Mouse (Mus musculus): Measurements from ENCODE around the gene Wnt7b. TPM values are rescaled to one million over a fixed set of nuclear protein-coding genes. Genes with fewer than 3 reads are reported as not detected.

Gene Wnt7b
- polyA plus RNA-seq, 1 experiment from 2014 or later = 31.2 TPM

- WGBS = 53% methylated on average over 1 of the region's 1 CpGs
- Histone ChIP-seq H3K4me2 (no peak overlapping the region), H3K4me1 (replicated peaks) (no peaks in the 10 kb centered on the region; the same call in 1 of the 2 replicates), H3K9me3 (no peaks in the 10 kb centered on the region), H3K27ac (no peak overlapping the region), H3K4me3 (replicated peaks) (no peak overlapping the region), H3K27me3 (no peaks in the 10 kb centered on the region), H3K36me3 (no peaks in the 10 kb centered on the region), H3K9ac (replicated peaks) (no peak overlapping the region)
- no peak for ATAC-seq (ENCODE audit: insufficient number of reproducible peaks, insufficient read depth, low FRiP score, low TSS enrichment, low read depth)
Measured at GRCm38 (mm10) chr15:85506680-85507079, 75.6 kb downstream of the Wnt7b start.

DNA sequence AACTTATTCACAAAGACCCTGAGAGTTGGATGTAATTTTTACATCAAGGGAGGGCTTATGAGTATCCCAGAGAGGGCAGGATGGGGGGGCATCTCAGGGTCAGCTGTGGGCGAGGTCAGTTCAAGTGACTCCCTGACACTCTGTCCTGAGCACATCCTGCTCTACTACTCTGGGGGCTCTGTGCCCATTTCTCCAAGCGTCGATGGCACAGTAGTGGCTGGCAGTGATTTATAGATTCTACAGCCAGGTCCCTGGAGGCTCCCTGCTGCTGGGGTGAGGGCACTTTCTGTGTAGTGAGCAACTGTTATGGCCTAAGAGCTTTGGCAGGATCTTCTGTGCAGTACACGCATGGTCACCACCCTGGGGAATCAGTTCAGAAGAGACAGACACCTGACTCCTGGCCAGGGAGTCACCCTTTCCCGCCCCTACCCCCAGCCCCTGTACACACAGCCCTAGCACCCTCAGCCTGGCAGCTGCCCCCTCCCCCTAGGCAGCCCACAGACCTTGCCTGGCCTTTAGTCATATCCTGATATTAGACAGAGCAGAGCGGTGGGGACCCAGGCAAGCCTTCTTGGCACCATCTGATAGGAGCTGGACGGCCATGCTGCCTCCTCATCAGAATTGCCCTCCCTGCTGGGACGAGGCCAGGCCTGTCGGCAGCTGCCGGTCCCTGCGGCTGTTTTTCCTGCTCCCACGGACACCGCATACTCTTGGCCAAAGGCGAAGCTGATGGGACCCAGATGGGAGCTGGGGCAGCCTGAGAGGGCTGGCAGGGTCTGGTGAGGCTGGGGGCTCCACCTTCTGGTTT lies 77.0 kb downstream of the Wnt7b start:
- ATAC-seq (ENCODE audit: insufficient number of reproducible peaks, insufficient read depth, low FRiP score, low TSS enrichment, low read depth) = no peak
- Histone ChIP-seq H3K27ac (no peak overlapping the region), H3K27me3 (no peaks in the 10 kb centered on the region), H3K4me2 (no peak overlapping the region), H3K4me1 (replicated peaks) (no peaks in the 10 kb centered on the region; the same call in 1 of the 2 replicates), H3K4me3 (replicated peaks) (no peak overlapping the region), H3K36me3 (no peaks in the 10 kb centered on the region), H3K9me3 (no peaks in the 10 kb centered on the region), H3K9ac (replicated peaks) (no peak overlapping the region)
- 47% methylated on average over 14 of the region's 14 CpGs for WGBS

DNA sequence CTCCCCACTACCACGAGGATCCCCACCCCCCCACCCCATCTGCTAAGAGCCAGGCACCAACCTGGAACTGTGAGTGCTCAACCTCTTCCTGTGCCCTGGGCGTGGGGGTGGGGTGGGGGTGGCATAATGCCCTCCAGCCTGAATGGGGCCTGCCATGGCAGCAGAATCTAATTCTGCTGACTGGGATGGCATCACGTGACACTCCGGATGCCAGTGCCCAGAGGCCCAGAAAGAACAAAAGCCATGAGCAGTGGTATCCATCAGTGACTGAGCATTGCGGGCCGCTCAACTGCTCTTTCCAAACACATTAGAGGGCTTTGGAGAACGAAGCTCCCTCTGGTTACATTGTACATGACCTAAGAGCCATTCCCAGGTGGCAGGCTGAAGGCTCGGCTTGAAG lies 79.1 kb downstream of the Wnt7b start, which contains the start of gene 7530416G11Rik:
7530416G11Rik (minus strand) TSS at position 101 of the 400 bp plus-strand sequence.
- H3K27me3 ChIP-seq = 0 out of 2 replicates have a peak, but pooled peaks cover 2% of the 10 kb centered on the region
- no peaks in the 10 kb centered on the region for H3K36me3 ChIP-seq
- 81% methylated on average over 8 of the region's 8 CpGs for WGBS
- H3K4me3 ChIP-seq (replicated peaks) = no peak within 1 kb of the TSS
- no peak for ATAC-seq (ENCODE audit: insufficient number of reproducible peaks, insufficient read depth, low FRiP score, low TSS enrichment, low read depth)
- peaks cover 2% of the 10 kb centered on the region; the same call in 1 of the 2 replicates for H3K4me1 ChIP-seq (replicated peaks)
- H3K9ac ChIP-seq (replicated peaks) = no peak within 1 kb of the TSS
- H3K27ac ChIP-seq = no peak within 1 kb of the TSS
- no peak within 1 kb of the TSS for H3K4me2 ChIP-seq
- no peaks in the 10 kb centered on the region for H3K9me3 ChIP-seq

GRCm38 (mm10) chr15:85500267-85500666 lies 82.0 kb downstream of the Wnt7b start:
- ATAC-seq (ENCODE audit: insufficient number of reproducible peaks, insufficient read depth, low FRiP score, low TSS enrichment, low read depth) = no peak
- Histone ChIP-seq H3K27me3 (peaks cover 28% of the 10 kb centered on the region), H3K27ac (no peak overlapping the region), H3K9ac (replicated peaks) (no peak overlapping the region), H3K9me3 (no peaks in the 10 kb centered on the region), H3K4me3 (replicated peaks) (no peak overlapping the region), H3K36me3 (no peaks in the 10 kb centered on the region), H3K4me1 (replicated peaks) (peaks cover 2% of the 10 kb centered on the region; the same call in 1 of the 2 replicates), H3K4me2 (no peak overlapping the region)
- WGBS = 81% methylated on average over 10 of the region's 10 CpGs

DNA sequence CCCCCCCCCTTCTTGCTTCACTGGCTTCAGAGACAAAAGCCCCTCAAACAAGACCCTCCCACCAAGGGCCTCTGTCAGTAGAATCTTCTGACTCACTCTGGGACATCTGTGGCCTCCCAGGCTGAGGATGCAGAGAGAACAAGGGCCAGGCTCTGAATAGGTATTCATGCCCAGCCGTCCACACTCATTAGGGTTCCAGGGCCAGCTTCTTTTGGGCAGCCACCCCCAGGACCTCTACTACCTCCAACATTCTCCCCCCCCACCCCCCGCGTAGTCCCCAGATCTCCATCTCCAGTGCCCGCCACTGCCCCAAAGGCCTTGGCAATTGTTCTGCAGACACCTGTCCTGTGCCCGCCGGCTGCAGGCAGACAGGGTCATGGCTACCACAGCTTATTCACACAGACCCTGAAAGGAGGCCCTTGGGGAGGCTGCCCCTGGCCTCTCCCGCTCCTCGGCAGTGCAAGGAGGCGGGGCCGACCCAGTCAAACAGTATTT lies 84.2 kb downstream of the Wnt7b start:
- H3K4me1 ChIP-seq (replicated peaks) = peaks cover 8% of the 10 kb centered on the region; the same call in 1 of the 2 replicates
- H3K4me3 ChIP-seq (replicated peaks) = no peak overlapping the region
- no peak overlapping the region for H3K9ac ChIP-seq (replicated peaks)
- 68% methylated on average over 10 of the region's 10 CpGs for WGBS
- no peak overlapping the region for H3K27ac ChIP-seq
- no peaks in the 10 kb centered on the region for H3K9me3 ChIP-seq
- no peak overlapping the region for H3K4me2 ChIP-seq
- ATAC-seq (ENCODE audit: insufficient number of reproducible peaks, insufficient read depth, low FRiP score, low TSS enrichment, low read depth) = no peak
- H3K36me3 ChIP-seq = no peaks in the 10 kb centered on the region
- H3K27me3 ChIP-seq = peaks cover 50% of the 10 kb centered on the region

DNA sequence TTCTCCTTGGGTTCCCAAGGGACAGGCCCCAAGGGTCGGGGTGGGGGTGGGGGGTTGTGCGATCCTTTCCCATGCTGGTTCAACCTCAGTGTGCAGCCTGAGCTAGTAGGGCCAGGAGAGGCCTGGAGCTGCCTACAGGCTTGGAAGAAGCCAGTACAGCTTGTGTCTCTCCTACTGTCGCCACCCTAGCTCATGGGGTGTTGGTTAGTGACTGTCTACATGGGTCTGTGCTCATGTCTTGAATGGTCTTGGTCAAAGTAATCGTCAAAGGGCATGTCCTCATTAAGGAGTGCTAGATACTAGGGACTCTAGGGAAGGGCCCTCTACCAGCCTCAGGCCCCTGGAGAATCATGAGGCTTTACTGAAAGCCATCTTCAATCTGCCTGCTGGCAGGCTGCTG lies 84.7 kb downstream of the Wnt7b start:
- Histone ChIP-seq H3K9ac (replicated peaks) (no peak overlapping the region), H3K27ac (no peak overlapping the region), H3K27me3 (peaks cover 55% of the 10 kb centered on the region), H3K4me2 (no peak overlapping the region), H3K36me3 (no peaks in the 10 kb centered on the region), H3K4me1 (replicated peaks) (peaks cover 8% of the 10 kb centered on the region; the same call in 1 of the 2 replicates), H3K9me3 (no peaks in the 10 kb centered on the region), H3K4me3 (replicated peaks) (no peak overlapping the region)
- ATAC-seq (ENCODE audit: insufficient number of reproducible peaks, insufficient read depth, low FRiP score, low TSS enrichment, low read depth) = no peak
- WGBS = 94% methylated on average over 4 of the region's 4 CpGs

GRCm38 (mm10) chr15:85494163-85494621 lies 88.1 kb downstream of the Wnt7b start:
- peaks cover 77% of the 10 kb centered on the region for H3K27me3 ChIP-seq
- H3K4me2 ChIP-seq = no peak overlapping the region
- H3K9ac ChIP-seq (replicated peaks) = no peak overlapping the region
- no peak overlapping the region for H3K4me3 ChIP-seq (replicated peaks)
- 6% methylated on average over 11 of the region's 11 CpGs for WGBS
- ATAC-seq (ENCODE audit: insufficient number of reproducible peaks, insufficient read depth, low FRiP score, low TSS enrichment, low read depth) = no peak
- H3K4me1 ChIP-seq (replicated peaks) = peaks cover 8% of the 10 kb centered on the region; the same call in 1 of the 2 replicates
- no peaks in the 10 kb centered on the region for H3K36me3 ChIP-seq
- no peaks in the 10 kb centered on the region for H3K9me3 ChIP-seq
- no peak overlapping the region for H3K27ac ChIP-seq

- Histone ChIP-seq H3K36me3 (no peaks in the 10 kb centered on the region), H3K27ac (no peak overlapping the region), H3K4me2 (no peak overlapping the region), H3K27me3 (peaks cover 44% of the 10 kb centered on the region), H3K4me1 (replicated peaks) (peaks cover 6% of the 10 kb centered on the region; the same call in 1 of the 2 replicates), H3K9ac (replicated peaks) (no peak overlapping the region), H3K4me3 (replicated peaks) (no peak overlapping the region), H3K9me3 (no peaks in the 10 kb centered on the region)
- ATAC-seq (ENCODE audit: insufficient number of reproducible peaks, insufficient read depth, low FRiP score, low TSS enrichment, low read depth) = no peak
- 82% methylated on average over 7 of the region's 7 CpGs for WGBS
Measured at GRCm38 (mm10) chr15:85489751-85490150, 92.5 kb downstream of the Wnt7b start.

DNA sequence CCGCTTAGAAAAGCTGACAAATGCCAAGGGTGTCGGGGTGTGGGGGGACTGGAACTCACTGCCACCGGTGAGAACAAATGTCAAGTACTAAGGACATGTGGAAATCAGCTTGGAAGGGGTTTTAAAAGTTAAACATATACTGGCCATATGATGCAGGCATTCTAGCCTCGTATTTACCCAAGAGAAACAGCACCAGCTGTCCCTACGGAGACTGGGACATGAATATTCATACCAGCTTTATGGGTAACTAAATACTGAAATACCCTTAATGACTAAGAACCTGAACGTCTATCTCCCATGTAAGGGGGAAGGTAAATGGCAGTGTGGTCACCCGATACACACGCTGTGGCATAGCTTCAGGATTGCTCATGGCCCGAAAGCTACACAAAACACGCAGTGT lies 93.4 kb downstream of the Wnt7b start:
- Histone ChIP-seq H3K4me2 (no peak overlapping the region), H3K27ac (no peak overlapping the region), H3K4me3 (replicated peaks) (no peak overlapping the region), H3K4me1 (replicated peaks) (no peaks in the 10 kb centered on the region), H3K9ac (replicated peaks) (no peak overlapping the region), H3K36me3 (no peaks in the 10 kb centered on the region), H3K9me3 (no peaks in the 10 kb centered on the region), H3K27me3 (peaks cover 36% of the 10 kb centered on the region)
- WGBS = 81% methylated on average over 10 of the region's 10 CpGs
- ATAC-seq (ENCODE audit: insufficient number of reproducible peaks, insufficient read depth, low FRiP score, low TSS enrichment, low read depth) = no peak

Measured in limb, embryonic 12.5 days (tissue).